Mouse (Mus musculus) T-cell, adult 2 months (primary cell): Measurements from ENCODE around the gene Gm28845.

Source experiments
- DNase-seq: peaks from one replicate; pipeline ENCODE4 v3.0.0; 2022; ENCODE audit warnings: low spot score

The Gm28845 gene

DNA sequence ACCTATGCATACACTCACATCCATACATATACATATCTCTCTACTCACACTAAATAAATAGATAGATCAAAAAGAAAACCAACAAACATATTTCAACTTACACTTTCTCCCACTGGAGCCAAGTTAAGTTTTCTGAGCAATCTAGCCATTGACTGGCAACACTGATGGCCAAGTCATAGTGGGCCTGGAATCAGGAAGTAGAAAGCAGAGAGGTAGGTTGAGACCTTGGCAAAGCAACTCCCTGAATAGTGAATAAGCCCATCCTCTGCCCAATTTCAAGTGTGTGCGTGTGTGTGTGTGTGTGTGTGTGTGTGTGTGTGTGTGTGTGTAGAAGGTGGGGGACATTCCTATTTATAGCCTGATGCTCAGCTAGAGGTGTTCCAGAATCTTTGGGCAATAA is at the start of gene Gm28845:
TSS of gene Gm28845 (minus strand) at position 121 of the 400 bp plus-strand sequence.
- DNase-seq = no peak

DNA sequence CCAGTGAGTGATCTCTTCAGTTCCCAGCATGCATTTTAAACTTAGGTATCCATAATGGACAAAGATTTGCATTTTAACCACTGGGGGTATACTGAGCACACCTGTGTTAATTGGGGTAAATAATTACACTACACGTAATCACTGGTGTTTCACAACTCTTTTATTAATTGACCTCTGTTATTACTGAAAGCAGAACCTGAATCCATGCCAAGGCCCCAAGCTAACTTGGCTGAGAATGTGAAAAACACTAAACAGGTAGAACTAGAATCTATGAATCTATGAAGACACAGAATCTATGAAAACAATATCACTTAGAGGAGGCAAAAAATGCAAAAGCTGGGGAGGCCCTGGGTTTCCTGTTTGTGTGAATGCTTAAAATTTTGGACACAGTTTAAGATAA is 48.1 kb upstream of the Gm28845 start:
- no peak for DNase-seq

GRCm38 (mm10) chr1:65162210-65162609 is 42.9 kb upstream of the Gm28845 start:
- no peak for DNase-seq

GRCm38 (mm10) chr1:65156111-65156510 is 36.8 kb upstream of the Gm28845 start:
- DNase-seq = no peak

GRCm38 (mm10) chr1:65154814-65155213 is 35.5 kb upstream of the Gm28845 start:
- DNase-seq = no peak

DNA sequence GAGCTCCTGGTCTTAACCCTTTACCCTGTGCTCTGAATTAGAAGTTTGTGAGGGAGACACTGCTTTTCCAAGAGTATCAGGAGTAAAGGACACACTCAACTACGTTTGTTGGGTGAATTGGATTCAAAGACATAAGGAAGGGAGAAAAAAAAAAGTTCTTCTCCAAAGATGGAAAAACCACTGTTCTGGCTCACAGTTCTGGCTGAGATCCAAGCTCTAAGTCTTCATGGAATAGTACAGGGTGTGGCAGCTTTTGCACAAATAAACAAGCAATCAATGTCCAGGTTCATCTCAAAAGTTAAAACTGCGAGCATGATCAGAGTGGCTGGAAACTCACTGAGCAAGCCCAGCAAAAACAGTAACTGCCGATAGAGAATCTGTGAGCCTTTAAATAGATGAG is 28.6 kb upstream of the Gm28845 start:
- DNase-seq = no peak

- no peak for DNase-seq
Measured at GRCm38 (mm10) chr1:65147326-65147725, 28.0 kb upstream of the Gm28845 start.

- DNase-seq = no peak
Measured at GRCm38 (mm10) chr1:65146601-65147000, 27.2 kb upstream of the Gm28845 start.

- no peak for DNase-seq
Measured at GRCm38 (mm10) chr1:65144783-65145182, 25.4 kb upstream of the Gm28845 start.

GRCm38 (mm10) chr1:65137560-65137959 is 18.2 kb upstream of the Gm28845 start:
- DNase-seq = no peak

DNA sequence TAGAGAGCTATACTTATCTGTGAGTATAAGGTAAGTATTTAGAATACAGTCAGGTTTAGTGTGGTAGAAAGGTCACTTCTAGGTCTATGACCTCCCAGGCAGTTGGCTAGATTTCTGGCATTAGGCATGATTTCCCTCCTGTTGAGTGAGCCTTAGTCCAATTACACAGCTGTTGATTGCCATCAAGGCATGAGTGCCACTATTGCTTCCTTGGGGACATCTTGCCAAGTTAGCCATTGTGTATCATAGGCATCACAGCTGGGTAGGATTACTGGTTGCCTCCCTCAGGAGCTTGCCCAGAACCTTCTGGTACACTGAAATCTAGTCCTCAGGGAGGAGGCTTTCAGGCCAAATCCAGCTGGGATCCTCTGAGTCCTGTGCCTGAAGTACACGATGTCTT is 13.5 kb upstream of the Gm28845 start:
- DNase-seq = no peak

GRCm38 (mm10) chr1:65131671-65132070 is 12.3 kb upstream of the Gm28845 start:
- no peak for DNase-seq

DNA sequence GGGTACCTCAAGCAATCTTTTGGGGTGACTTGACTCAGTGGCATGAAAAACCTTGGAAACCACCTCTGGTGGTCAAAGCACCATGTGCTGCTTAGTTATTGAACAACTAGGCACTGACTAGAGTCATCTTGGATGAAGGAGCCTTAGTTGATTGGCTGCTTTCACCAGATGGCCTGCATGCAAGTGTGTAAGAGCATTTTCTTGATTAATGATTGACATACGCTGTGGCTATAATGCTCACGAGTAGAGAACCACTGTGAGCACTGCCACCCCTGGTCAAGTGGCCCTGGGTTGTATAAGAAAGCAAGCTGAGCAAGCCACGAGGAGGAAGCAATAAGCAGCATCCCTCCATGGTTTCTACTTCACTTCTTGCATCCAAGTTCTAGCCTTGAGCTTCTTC is 10.9 kb upstream of the Gm28845 start:
- DNase-seq = no peak

GRCm38 (mm10) chr1:65129634-65130180 is 10.3 kb upstream of the Gm28845 start:
- DNase-seq = no peak

DNA sequence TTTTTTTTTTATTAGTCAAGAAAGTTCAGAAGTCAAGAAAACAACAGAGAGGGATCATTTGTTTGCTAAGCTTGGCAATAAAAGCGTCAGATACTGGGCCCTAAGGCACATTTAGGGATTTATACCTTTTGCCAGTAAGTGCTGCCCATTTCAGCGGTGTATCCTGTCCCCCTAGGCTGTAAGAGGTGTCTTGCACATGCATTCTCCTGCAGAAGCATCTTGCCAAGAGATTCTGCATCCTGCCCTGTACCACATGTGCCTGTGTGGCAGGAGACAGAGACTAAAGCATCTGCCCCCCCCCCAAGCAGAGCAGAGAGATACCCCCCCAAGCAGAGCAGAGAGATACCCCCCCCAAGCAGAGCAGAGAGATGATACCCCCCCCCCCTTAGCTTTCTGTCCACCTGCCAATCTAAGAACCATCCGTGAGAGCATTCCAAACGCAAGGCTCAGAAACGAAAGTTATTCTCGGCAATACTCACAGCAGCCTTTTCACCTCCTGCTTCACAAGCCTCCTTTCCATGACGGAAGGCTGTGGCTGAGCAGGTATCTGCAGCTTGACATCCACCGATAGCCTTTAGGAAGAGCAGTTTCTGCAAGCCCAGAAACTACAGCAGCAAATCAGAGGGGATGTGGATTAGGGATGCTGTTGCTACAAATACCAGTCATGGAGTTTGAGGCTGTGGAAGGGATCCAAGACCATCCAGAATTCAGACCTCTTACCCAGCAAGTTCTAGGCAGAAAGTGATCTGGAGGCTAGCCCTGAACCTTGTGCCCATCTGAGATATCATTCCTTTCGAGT is 3.4 kb upstream of the Gm28845 start, which contains the start of gene D630023F18Rik:
TSS of gene D630023F18Rik (minus strand) at position 641 of the 799 bp plus-strand sequence.
- no peak for DNase-seq

- no peak for DNase-seq
Measured at GRCm38 (mm10) chr1:65118150-65118913, 1.0 kb downstream of the Gm28845 start.

- no peak for DNase-seq
Measured at GRCm38 (mm10) chr1:65113536-65114172, 5.7 kb downstream of the Gm28845 start.

GRCm38 (mm10) chr1:65112807-65113196 is 6.6 kb downstream of the Gm28845 start:
- DNase-seq = no peak

DNA sequence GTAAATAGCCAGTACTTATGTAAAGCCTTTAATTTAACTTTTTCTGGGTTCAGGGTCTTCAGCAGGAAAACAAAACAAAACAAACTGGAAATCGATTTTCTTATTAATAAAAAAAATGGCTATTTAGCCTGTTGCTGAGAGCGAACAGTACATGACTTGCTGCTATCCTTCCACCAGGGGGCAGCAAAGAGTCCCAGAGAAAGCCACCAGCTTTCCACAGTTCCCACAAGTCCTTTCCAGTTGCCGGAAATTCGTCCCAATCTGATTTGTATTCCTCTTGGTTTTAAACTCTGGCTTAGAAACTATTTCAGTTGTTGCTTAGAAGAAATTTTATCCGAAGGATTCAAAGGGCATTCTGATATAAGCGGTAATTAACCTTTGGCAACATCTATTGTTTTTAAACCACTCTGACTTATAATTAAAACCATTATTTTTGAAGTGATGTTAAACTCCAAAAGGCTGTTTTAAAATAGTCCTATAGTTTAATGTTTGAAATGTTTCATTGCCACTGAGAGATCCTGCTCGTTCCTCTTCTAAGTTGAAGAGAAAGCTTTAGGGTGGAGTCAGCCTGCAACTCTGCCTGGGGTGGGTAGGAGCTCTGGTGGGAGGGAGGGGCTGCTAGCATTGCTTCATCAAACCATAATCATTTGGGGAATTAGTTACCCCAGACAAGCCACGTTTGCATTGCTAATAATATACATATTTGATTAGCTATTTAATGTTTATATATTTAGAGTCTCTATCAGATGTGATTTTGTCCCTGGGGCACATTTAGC is 7.1 kb downstream of the Gm28845 start:
- peak; percentile 3 for DNase-seq

DNA sequence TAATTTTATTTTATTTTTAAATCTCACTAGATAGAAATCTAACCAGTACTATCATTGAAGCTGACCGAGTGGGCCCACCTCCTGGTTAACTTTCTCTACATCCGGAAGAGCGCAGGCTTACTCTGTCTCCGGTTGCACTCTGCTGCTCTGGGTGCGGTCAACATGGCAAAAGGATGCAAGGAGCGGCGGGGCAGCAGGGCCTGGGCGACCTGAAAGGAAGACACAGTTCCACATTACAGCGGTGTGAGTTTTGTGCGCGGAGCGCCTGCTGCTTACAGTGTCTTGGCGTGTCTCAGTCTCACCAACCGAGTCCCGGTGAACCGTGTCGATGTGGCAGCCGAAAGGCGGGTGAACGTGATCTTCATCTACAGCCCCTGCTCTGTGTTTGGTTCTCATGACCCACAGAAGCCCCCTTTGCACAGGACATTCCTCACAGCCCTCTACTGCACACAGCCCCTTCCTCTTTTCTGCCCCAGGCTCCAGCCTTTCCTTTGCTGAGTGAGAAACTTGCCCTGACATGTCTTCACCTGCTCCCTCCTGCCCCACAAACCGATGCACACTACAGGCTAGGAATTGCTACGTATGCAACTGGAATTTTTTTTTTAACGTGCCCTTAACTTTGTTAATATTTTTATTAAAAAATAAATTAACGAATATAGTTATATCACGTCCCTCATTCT is 9.5 kb downstream of the Gm28845 start:
- DNase-seq = no peak

DNA sequence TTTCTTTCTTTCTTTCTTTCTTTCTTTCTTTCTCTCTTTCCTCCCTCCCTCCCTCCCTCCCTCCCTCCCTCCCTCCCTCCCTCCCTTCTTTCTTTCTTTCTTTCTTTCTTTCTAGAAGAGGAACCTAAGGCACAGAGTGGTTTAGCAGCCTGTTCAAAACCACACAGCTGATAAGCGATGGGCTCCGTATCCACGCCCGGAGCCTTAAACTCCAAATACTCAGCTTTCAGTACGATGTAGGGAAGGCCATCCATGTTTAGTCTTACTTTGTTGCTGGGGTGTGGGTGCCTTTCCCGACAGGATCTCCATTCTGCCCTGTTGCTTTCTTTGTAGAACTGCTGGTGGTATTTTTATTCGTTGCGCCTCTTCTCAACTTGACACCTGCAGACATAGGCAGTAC is 10.2 kb downstream of the Gm28845 start:
- DNase-seq = no peak
